Mouse (Mus musculus) urinary bladder, adult 2 months (tissue): Measurements from ENCODE around the gene Selenoo. TPM values are rescaled to one million over a fixed set of nuclear protein-coding genes. Genes with fewer than 3 reads are reported as not detected.

ENCODE experiments used
- DNase-seq: peaks from one replicate; pipeline ENCODE4 v3.0.0; 2022; ENCODE audit warnings: low spot score
- polyA plus RNA-seq: library from polyadenylated mRNA; depleted of rRNA; stranded (reverse); fragments of >200 nt; gene quantifications from 2 replicates; pipeline ENCODE4 v1.2.3, GENCODE M21; 2012

Gene Selenoo
- polyA plus RNA-seq, 1 experiment: 27.2 TPM

GRCm38 (mm10) chr15:89075478-89076147 lies 13.3 kb upstream of the Selenoo start:
- DNase-seq: peak; percentile 78

- DNase-seq: peak; percentile 63
These were observed 12.6 kb upstream of the Selenoo start for GRCm38 (mm10) chr15:89076156-89076731.

- no peak for DNase-seq
These were observed 10.6 kb upstream of the Selenoo start for GRCm38 (mm10) chr15:89078208-89078836.

GRCm38 (mm10) chr15:89083906-89084305 lies 5.0 kb upstream of the Selenoo start:
- no peak for DNase-seq

- DNase-seq: no peak
These were observed 4.1 kb upstream of the Selenoo start for GRCm38 (mm10) chr15:89084826-89085225.

GRCm38 (mm10) chr15:89089248-89090051 lies 566 bp downstream of the Selenoo start:
- DNase-seq: peak; percentile 39

- DNase-seq: no peak
These were observed 1.8 kb downstream of the Selenoo start for GRCm38 (mm10) chr15:89090662-89091061.

GRCm38 (mm10) chr15:89092181-89092580 lies 3.3 kb downstream of the Selenoo start:
- DNase-seq: no peak

- DNase-seq: no peak
These were observed 8.6 kb downstream of the Selenoo start for GRCm38 (mm10) chr15:89097450-89097849.

- no peak for DNase-seq
These were observed 9.7 kb downstream of the Selenoo start for GRCm38 (mm10) chr15:89098616-89099015.

- DNase-seq: no peak
These were observed 11.9 kb downstream of the Selenoo start for GRCm38 (mm10) chr15:89100823-89101222.

- DNase-seq: no peak
These were observed 13.8 kb downstream of the Selenoo start for GRCm38 (mm10) chr15:89102646-89103045.

- DNase-seq: no peak
These were observed 15.0 kb downstream of the Selenoo start for GRCm38 (mm10) chr15:89103921-89104320.

- DNase-seq: no peak
These were observed 15.5 kb downstream of the Selenoo start for GRCm38 (mm10) chr15:89104425-89104824.

- no peak for DNase-seq
These were observed 17.2 kb downstream of the Selenoo start for GRCm38 (mm10) chr15:89106073-89106472.

GRCm38 (mm10) chr15:89106976-89107375 lies 18.1 kb downstream of the Selenoo start:
- no peak for DNase-seq

- DNase-seq: no peak
These were observed 21.3 kb downstream of the Selenoo start for GRCm38 (mm10) chr15:89110147-89110546.

- no peak for DNase-seq
These were observed 29.1 kb downstream of the Selenoo start for GRCm38 (mm10) chr15:89118007-89118406.

- DNase-seq: peak; percentile 84
These were observed 33.9 kb downstream of the Selenoo start, which contains the start of gene Tubgcp6 for GRCm38 (mm10) chr15:89122649-89123366. TSS of gene Tubgcp6 (minus strand) at chr15:89123112.

GRCm38 (mm10) chr15:89123595-89123994 lies 34.7 kb downstream of the Selenoo start:
- DNase-seq: no peak

GRCm38 (mm10) chr15:89124312-89124711 lies 35.4 kb downstream of the Selenoo start:
- DNase-seq: no peak

- DNase-seq: no peak
These were observed 36.5 kb downstream of the Selenoo start for GRCm38 (mm10) chr15:89125351-89125750.
